Mouse (Mus musculus): ENCODE data around the gene Sh2d2a. TPM values are rescaled to one million over a fixed set of nuclear protein-coding genes. Genes with fewer than 3 reads are reported as not detected.

Sh2d2a gene
- total and polyA plus RNA-seq, 3 experiments = not detected

GRCm38 (mm10) chr3:87855936-87856335 is 9.4 kb downstream of the Sh2d2a start:
- H3K9ac ChIP-seq (ENCODE audit: control insufficient read depth, low read depth, low read length, poor library complexity, severe bottlenecking) = no peak overlapping the region
- TF ChIP-seq RCOR1 (IDR thresholded peaks at IDR 0.05; ENCODE audit: low read depth, low read length) = no peak
- no peak for TF ChIP-seq ELF1 (IDR thresholded peaks at IDR 0.05; ENCODE audit: low read depth, low read length)
- TF ChIP-seq ZKSCAN1 (IDR thresholded peaks at IDR 0.05; ENCODE audit: low read depth, low read length) = no peak
- TF ChIP-seq ZC3H11A (IDR thresholded peaks at IDR 0.05; ENCODE audit: low read depth, low read length) = no peak
- no peak for TF ChIP-seq SMC3 (IDR thresholded peaks at IDR 0.05; ENCODE audit: low read depth, low read length)
- TF ChIP-seq TBP (IDR thresholded peaks at IDR 0.05; ENCODE audit: low read depth, low read length) = no peak
- no peak for TF ChIP-seq GABPA (IDR thresholded peaks at IDR 0.05; ENCODE audit: low read depth, low read length)
- TF ChIP-seq EP300 (IDR thresholded peaks at IDR 0.05; ENCODE audit: low read depth in 1 of 2, low read length in 2 of 2) = no peak
- TF ChIP-seq MAX (IDR thresholded peaks at IDR 0.05; ENCODE audit: low read length) = no peak
- no peak for TF ChIP-seq POLR2AphosphoS2 (IDR thresholded peaks at IDR 0.05; ENCODE audit: low read length)
- no peak for TF ChIP-seq HCFC1 (IDR thresholded peaks at IDR 0.05; ENCODE audit: low read depth, low read length)
- TF ChIP-seq NELFE (IDR thresholded peaks at IDR 0.05; ENCODE audit: low read depth, low read length) = no peak
- no peak for TF ChIP-seq POLR2A (IDR thresholded peaks at IDR 0.05; ENCODE audit: control insufficient read depth in 1 of 2, insufficient read depth in 1 of 2, low read depth in 1 of 2, low read length in 2 of 2, poor library complexity in 1 of 2)
- no peak for TF ChIP-seq MYB (IDR thresholded peaks at IDR 0.05; ENCODE audit: low read depth, low read length)
- TF ChIP-seq ZMIZ1 (IDR thresholded peaks at IDR 0.05; ENCODE audit: low read depth, low read length) = no peak
- no peak for TF ChIP-seq ETS1 (IDR thresholded peaks at IDR 0.05; ENCODE audit: low read depth, low read length)
- TF ChIP-seq TCF12 (IDR thresholded peaks at IDR 0.05; ENCODE audit: low read depth, low read length) = no peak
- no peak for TF ChIP-seq RAD21 (IDR thresholded peaks at IDR 0.05; ENCODE audit: low read depth, low read length)
- H3K36me3 ChIP-seq (ENCODE audit: control insufficient read depth in 1 of 2, insufficient read depth in 2 of 2, low read length in 2 of 2) = peaks cover 0 to 6% of the 10 kb centered on the region in 2 experiments; a peak in 1 of 4 replicates
- no peaks in the 10 kb centered on the region for H3K27me3 ChIP-seq (ENCODE audit: control insufficient read depth in 1 of 2, insufficient read depth in 2 of 2, low read length in 2 of 2)
- no peaks in the 10 kb centered on the region for H3K4me1 ChIP-seq (ENCODE audit: control insufficient read depth in 1 of 2, insufficient read depth in 2 of 2, low read length in 2 of 2)
- DNase-seq (ENCODE audit: low read depth, low spot score) = no peak
- no peak overlapping the region for H3K4me3 ChIP-seq (ENCODE audit: control insufficient read depth in 1 of 2, insufficient read depth in 1 of 2, low read depth in 2 of 2, low read length in 2 of 2)
- no peaks in the 10 kb centered on the region for H3K9me3 ChIP-seq (replicated peaks; ENCODE audit: insufficient read depth, low read length)
- no peaks in the 10 kb centered on the region for H3K79me2 ChIP-seq (ENCODE audit: control insufficient read depth, insufficient read depth, low read length, poor library complexity)
- no peak overlapping the region for H3K27ac ChIP-seq (ENCODE audit: control insufficient read depth, low read depth, low read length)

DNA sequence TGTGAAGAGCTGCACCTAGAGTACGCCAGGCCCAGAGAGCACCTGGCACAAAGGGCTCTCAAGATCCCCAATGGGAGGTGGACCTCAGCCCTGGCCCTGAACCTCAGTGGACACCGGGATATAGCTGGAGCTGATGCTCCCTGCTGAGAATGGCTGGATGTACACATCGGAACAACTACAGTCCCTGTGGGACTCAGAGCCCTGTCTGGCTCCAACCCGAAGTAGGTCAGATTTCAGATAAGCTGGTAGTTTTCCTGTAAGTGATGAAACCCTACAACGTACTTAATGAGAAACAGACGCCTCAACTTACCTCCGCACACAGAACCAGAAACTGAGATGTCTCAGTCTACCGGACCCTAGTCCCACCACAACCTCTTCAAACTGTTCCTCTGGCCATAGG is 11.1 kb downstream of the Sh2d2a start:
- Histone ChIP-seq H3K79me2 (ENCODE audit: control insufficient read depth, insufficient read depth, low read length, poor library complexity) (no peaks in the 10 kb centered on the region), H3K27me3 (ENCODE audit: control insufficient read depth in 1 of 2, insufficient read depth in 2 of 2, low read length in 2 of 2) (no peaks in the 10 kb centered on the region), H3K9me3 (replicated peaks; ENCODE audit: insufficient read depth, low read length) (no peaks in the 10 kb centered on the region), H3K9ac (ENCODE audit: control insufficient read depth, low read depth, low read length, poor library complexity, severe bottlenecking) (no peak overlapping the region), H3K36me3 (ENCODE audit: control insufficient read depth in 1 of 2, insufficient read depth in 2 of 2, low read length in 2 of 2) (peaks cover 0 to 6% of the 10 kb centered on the region in 2 experiments; a peak in 1 of 4 replicates), H3K27ac (ENCODE audit: control insufficient read depth, low read depth, low read length) (no peak overlapping the region), H3K4me1 (ENCODE audit: control insufficient read depth in 1 of 2, insufficient read depth in 2 of 2, low read length in 2 of 2) (no peaks in the 10 kb centered on the region), H3K4me3 (ENCODE audit: control insufficient read depth in 1 of 2, insufficient read depth in 1 of 2, low read depth in 2 of 2, low read length in 2 of 2) (no peak overlapping the region)
- no peak for DNase-seq (ENCODE audit: low read depth, low spot score)
- TF ChIP-seq HCFC1 (IDR thresholded peaks at IDR 0.05; ENCODE audit: low read depth, low read length) = no peak
- TF ChIP-seq NELFE (IDR thresholded peaks at IDR 0.05; ENCODE audit: low read depth, low read length) = no peak
- TF ChIP-seq MXI1 (IDR thresholded peaks at IDR 0.05; ENCODE audit: low read depth, low read length) = no peak
- no peak for TF ChIP-seq USF2 (IDR thresholded peaks at IDR 0.05; ENCODE audit: borderline replicate concordance in 1 of 2, insufficient read depth in 1 of 2, low read depth in 1 of 2, low read length in 2 of 2)
- no peak for TF ChIP-seq E2F4 (IDR thresholded peaks at IDR 0.05; ENCODE audit: borderline replicate concordance, low read depth, low read length)
- no peak for TF ChIP-seq JUND (IDR thresholded peaks at IDR 0.05; ENCODE audit: low read depth, low read length)
- TF ChIP-seq ZKSCAN1 (IDR thresholded peaks at IDR 0.05; ENCODE audit: low read depth, low read length) = no peak
- no peak for TF ChIP-seq MAX (IDR thresholded peaks at IDR 0.05; ENCODE audit: low read length)
- no peak for TF ChIP-seq POLR2AphosphoS5 (IDR thresholded peaks at IDR 0.05; ENCODE audit: borderline replicate concordance, low read depth, low read length)
- no peak for TF ChIP-seq ETS1 (IDR thresholded peaks at IDR 0.05; ENCODE audit: low read depth, low read length)
- no peak for TF ChIP-seq TAL1 (IDR thresholded peaks at IDR 0.05; ENCODE audit: low read length)
- no peak for TF ChIP-seq ZNF384 (IDR thresholded peaks at IDR 0.05; ENCODE audit: low read depth, low read length)

All from MEL (cell line).